26 mouse cellular contexts compared by ENCODE assay signal in genomic region chr7:109795564-109795963, GRCm38 (mm10). TPM values are rescaled to one million over a fixed set of nuclear protein-coding genes. Genes with fewer than 3 reads are reported as not detected.
DNase-seq lines count a peak whose midpoint lies in the region; ATAC-seq and TF ChIP-seq lines count a peak whose summit lies in the region.
"Had no signal": no experiment of that assay in that cellular context is flagged by ENCODE, and none has a peak within 500 bp of the region (broad histone marks: within the 10 kb centered on the region; RNA-seq: fewer than 3 reads in every experiment).

No protein-coding gene starts in this region.

- peak; percentile 60; the same call in 1 of the 2 replicates for ATAC-seq in heart, embryonic 12.5 days (ENCODE audit: insufficient number of reproducible peaks, low FRiP score)
- peak; percentile 43; the same call in 1 of the 2 replicates for ATAC-seq in lung, embryonic 15.5 days (ENCODE audit: borderline replicate concordance, extremely low read depth, low FRiP score, low TSS enrichment)
- ATAC-seq: forebrain, embryonic 14.5 days; hindbrain, postnatal 0 days; liver, postnatal 0 days; midbrain, embryonic 15.5 days had no signal

- H3K9me3 ChIP-seq in heart, embryonic 12.5 days (replicated peaks), result no peaks in the 10 kb centered on the region
- no peaks in the 10 kb centered on the region for H3K9me3 ChIP-seq in lung, embryonic 15.5 days
- no peaks in the 10 kb centered on the region for H3K9me3 ChIP-seq in hindbrain, embryonic 10.5 days
- H3K9me3 ChIP-seq: embryonic facial prominence, embryonic 12.5 days; limb, embryonic 10.5 days; megakaryocyte, embryonic 14.5 days; midbrain, embryonic 15.5 days had no signal

- 23% methylated on average over 5 of the region's 5 CpGs for WGBS in heart, embryonic 12.5 days
- 22% methylated on average over 5 of the region's 5 CpGs for WGBS in lung, embryonic 15.5 days
- 45% methylated on average over 5 of the region's 5 CpGs for WGBS in lung, adult 2 months
- 85% methylated on average over 5 of the region's 5 CpGs for WGBS in hindbrain, embryonic 10.5 days

- H3K4me3 ChIP-seq in heart, embryonic 12.5 days, result no peak overlapping the region
- H3K4me3 ChIP-seq in lung, embryonic 15.5 days, result no peak overlapping the region
- no peak overlapping the region for H3K4me3 ChIP-seq in lung, adult 2 months (replicated peaks; ENCODE audit: extremely low read depth, low read depth, low read length)
- no peak overlapping the region for H3K4me3 ChIP-seq in hindbrain, embryonic 10.5 days
- H3K4me3 ChIP-seq: embryonic facial prominence, embryonic 12.5 days; erythroblast, embryonic 14.5 days; layer of hippocampus, adult 2 months; limb, embryonic 10.5 days; midbrain, embryonic 15.5 days; myocyte had no signal

- TF ChIP-seq CTCF in lung, adult 2 months (IDR thresholded peaks at IDR 0.05; ENCODE audit: insufficient read depth, low read length), result no peak

- 0 out of 2 replicates have a peak overlapping the region, but pooled peaks have one; percentile 8 for H3K4me2 ChIP-seq in heart, embryonic 12.5 days
- H3K4me2 ChIP-seq in lung, embryonic 15.5 days, result no peak overlapping the region
- H3K4me2 ChIP-seq: embryonic facial prominence, embryonic 12.5 days; midbrain, embryonic 15.5 days had no signal

- H3K27ac ChIP-seq in heart, embryonic 12.5 days (ENCODE audit: poor library complexity, severe bottlenecking), result peak overlapping the region; percentile 45; the same call in 1 of the 2 replicates
- H3K27ac ChIP-seq in lung, embryonic 15.5 days, result peak overlapping the region; percentile 39; the same call in 1 of the 2 replicates
- no peak overlapping the region for H3K27ac ChIP-seq in hindbrain, embryonic 10.5 days
- H3K27ac ChIP-seq: embryonic facial prominence, embryonic 12.5 days; hindbrain, postnatal 0 days; kidney, postnatal 0 days; layer of hippocampus, adult 2 months; limb, embryonic 10.5 days; midbrain, embryonic 15.5 days had no signal

- H3K9ac ChIP-seq in heart, embryonic 12.5 days, result no peak overlapping the region
- no peak overlapping the region for H3K9ac ChIP-seq in lung, embryonic 15.5 days
- H3K9ac ChIP-seq: embryonic facial prominence, embryonic 12.5 days; liver, postnatal 0 days; midbrain, embryonic 15.5 days had no signal

- H3K4me1 ChIP-seq in heart, embryonic 12.5 days (replicated peaks), result peaks cover 16% of the 10 kb centered on the region
- peaks cover 14% of the 10 kb centered on the region for H3K4me1 ChIP-seq in lung, embryonic 15.5 days
- H3K4me1 ChIP-seq in lung, adult 2 months (ENCODE audit: control insufficient read depth, insufficient read depth, low read length), result peaks cover 5% of the 10 kb centered on the region
- no peaks in the 10 kb centered on the region for H3K4me1 ChIP-seq in hindbrain, embryonic 10.5 days (replicated peaks)
- H3K4me1 ChIP-seq: embryonic facial prominence, embryonic 12.5 days; limb, embryonic 10.5 days; midbrain, embryonic 15.5 days had no signal

- DNase-seq in heart, adult 11 months, result no peak
- DNase-seq in lung, adult 2 months, result no peak
- peak; percentile 36 to 41 for DNase-seq in heart, postnatal 10 days
- DNase-seq in hindbrain, embryonic 10.5 days (ENCODE audit: low spot score), result no peak
- DNase-seq in left cerebral cortex, postnatal 14 days (ENCODE audit: low spot score in 2 of 2), result no peak
- DNase-seq: adrenal gland, postnatal 10 days; cerebellum, postnatal 10 days; gastrocnemius, postnatal 14 days; kidney, adult 18-20 months; liver, postnatal 0 days; spleen, adult 18-20 months; thymus, postnatal 25 days had no signal

- no peak for TF ChIP-seq POLR2A in lung, adult 2 months (IDR thresholded peaks at IDR 0.05; ENCODE audit: borderline replicate concordance, extremely low read depth, low read depth, low read length)

- no peaks in the 10 kb centered on the region for H3K27me3 ChIP-seq in heart, embryonic 12.5 days (replicated peaks)
- no peaks in the 10 kb centered on the region for H3K27me3 ChIP-seq in lung, embryonic 15.5 days
- no peaks in the 10 kb centered on the region for H3K27me3 ChIP-seq in hindbrain, embryonic 10.5 days (ENCODE audit: insufficient read depth, poor library complexity, severe bottlenecking)
- H3K27me3 ChIP-seq: embryonic facial prominence, embryonic 12.5 days had no signal

- no peaks in the 10 kb centered on the region for H3K36me3 ChIP-seq in heart, embryonic 12.5 days
- no peaks in the 10 kb centered on the region for H3K36me3 ChIP-seq in lung, embryonic 15.5 days
- H3K36me3 ChIP-seq in hindbrain, embryonic 10.5 days, result no peaks in the 10 kb centered on the region
- H3K36me3 ChIP-seq: embryonic facial prominence, embryonic 12.5 days; limb, embryonic 10.5 days; midbrain, embryonic 15.5 days had no signal

- intact Hi-C loops in heart, postnatal 10 days (cut with DNase I), result no loop called here
- intact Hi-C loops in left cerebral cortex, postnatal 14 days (cut with DNase I), result no loop called here

RNA-seq across cellular contexts. Expression of gene Nrip3, which starts 13.7 kb away (rescaled TPM):
- polyA plus RNA-seq in heart, embryonic 12.5 days (2016; fragmentation: Nextera tagmentation; extraction: Ambion mirVana), result 0.71 and 1.0 TPM in 2 replicates
- 0.20 and 0.49 TPM in 2 replicates for polyA plus RNA-seq in lung, embryonic 15.5 days (2015; fragmentation: Nextera tagmentation; extraction: Ambion mirVana)
- polyA plus RNA-seq in lung, adult 2 months (2012; rRNA removed), result 0.05 and 0.22 TPM in 2 replicates
- under 1 TPM; 0.30 to 0.34 TPM for total RNA-seq in heart, postnatal 10 days (2021)
- 0.68 and 0.86 TPM in 2 replicates for polyA plus RNA-seq in hindbrain, embryonic 10.5 days (2016; fragmentation: Nextera tagmentation; extraction: Ambion mirVana)
- total RNA-seq in left cerebral cortex, postnatal 14 days (2021), result 10 to 100 TPM; 87.2 to 87.8 TPM
- total RNA-seq: hematopoietic stem cell, adult 5-6 weeks; liver, adult 2 months had no signal
- polyA plus RNA-seq: liver, adult 2 months had no signal

RNA-seq across cellular contexts. Expression of gene Tmem9b, which starts 42.9 kb away (rescaled TPM):
- polyA plus RNA-seq in heart, embryonic 12.5 days (2016; fragmentation: Nextera tagmentation; extraction: Ambion mirVana), result 54.1 and 56.4 TPM in 2 replicates
- 56.6 and 59.9 TPM in 2 replicates for polyA plus RNA-seq in lung, embryonic 15.5 days (2015; fragmentation: Nextera tagmentation; extraction: Ambion mirVana)
- 45.4 and 60.4 TPM in 2 replicates for polyA plus RNA-seq in lung, adult 2 months (2012; rRNA removed)
- total RNA-seq in heart, postnatal 10 days (2021), result 10 to 100 TPM; 36.7 to 37.7 TPM
- 40.5 and 53.2 TPM in 2 replicates for polyA plus RNA-seq in hindbrain, embryonic 10.5 days (2016; fragmentation: Nextera tagmentation; extraction: Ambion mirVana)
- total RNA-seq in left cerebral cortex, postnatal 14 days (2021), result 10 to 100 TPM; 81.0 to 81.5 TPM

Comparison
In these comparisons a context has a peak if more than half of its experiments do, and no peak if none do; other contexts are left out.
1. DNase-seq: peak in heart, postnatal 10 days (2 of 2); none in heart, adult 11 months (single experiment), lung, adult 2 months (single experiment), hindbrain, embryonic 10.5 days (single experiment) and left cerebral cortex, postnatal 14 days (0 of 2).